In genomic region chr5:64861471-64862199, GRCm38 (mm10) we compare ENCODE assay signal across 8 mouse cellular contexts. TPM values are rescaled to one million over a fixed set of nuclear protein-coding genes. Genes with fewer than 3 reads are reported as not detected.
DNase-seq lines count a peak whose midpoint lies in the region; ATAC-seq lines count a peak whose summit lies in the region.

No protein-coding gene starts in this region.

- H3K27me3 ChIP-seq in midbrain, embryonic 16.5 days (ENCODE audit: control insufficient read depth, insufficient read depth, low read depth, low read length), result no peaks in the 10 kb centered on the region
- no peaks in the 10 kb centered on the region for H3K27me3 ChIP-seq in midbrain, embryonic 13.5 days

- peak; percentile 66 for DNase-seq in ZHBTc4 (ENCODE audit: low read depth, low spot score)
- peak; percentile 61 for DNase-seq in heart, adult 8-10 months (ENCODE audit: low spot score)
- DNase-seq in kidney, postnatal 10 days, result peak; percentile 87
- DNase-seq in right cerebral cortex, postnatal 25 days, result no peak
- no peak for DNase-seq in embryo, embryonic 10 days (ENCODE audit: low spot score)

- no peak overlapping the region for H3K4me3 ChIP-seq in midbrain, embryonic 16.5 days (ENCODE audit: low read depth, low read length)
- no peak overlapping the region for H3K4me3 ChIP-seq in midbrain, embryonic 13.5 days (replicated peaks)
- peak overlapping the region; percentile 9; the same call in 1 of the 2 replicates for H3K4me3 ChIP-seq in macrophage (ENCODE audit: inconsistent target)

- no peaks in the 10 kb centered on the region for H3K36me3 ChIP-seq in midbrain, embryonic 16.5 days (ENCODE audit: control insufficient read depth, insufficient read depth, low read length)
- no peaks in the 10 kb centered on the region for H3K36me3 ChIP-seq in midbrain, embryonic 13.5 days
- H3K36me3 ChIP-seq in macrophage (ENCODE audit: inconsistent target), result no peaks in the 10 kb centered on the region

- WGBS in midbrain, embryonic 16.5 days, result 66% methylated on average over 17 of the region's 17 CpGs
- WGBS in midbrain, embryonic 13.5 days, result 70% methylated on average over 17 of the region's 17 CpGs
- 4% methylated on average over 17 of the region's 17 CpGs for whole genome bisulfite sequencing in macrophage (ENCODE audit: missing documents)

- ATAC-seq in midbrain, embryonic 16.5 days, result no peak
- ATAC-seq in midbrain, embryonic 13.5 days, result no peak

- no peak overlapping the region for H3K27ac ChIP-seq in midbrain, embryonic 16.5 days (ENCODE audit: low read length)
- no peak overlapping the region for H3K27ac ChIP-seq in midbrain, embryonic 13.5 days
- peak overlapping the region; percentile 38 for H3K27ac ChIP-seq in macrophage

- H3K79me2 ChIP-seq in macrophage (ENCODE audit: inconsistent target), result no peaks in the 10 kb centered on the region

- H3K9ac ChIP-seq in midbrain, embryonic 16.5 days (ENCODE audit: low read depth, low read length), result no peak overlapping the region
- H3K9ac ChIP-seq in midbrain, embryonic 13.5 days (replicated peaks), result no peak overlapping the region

- H3K4me1 ChIP-seq in midbrain, embryonic 16.5 days (ENCODE audit: control insufficient read depth, insufficient read depth, low read length), result no peaks in the 10 kb centered on the region
- peaks cover 6% of the 10 kb centered on the region; the same call in 1 of the 2 replicates for H3K4me1 ChIP-seq in midbrain, embryonic 13.5 days (replicated peaks)

- no peaks in the 10 kb centered on the region for H3K9me3 ChIP-seq in midbrain, embryonic 16.5 days (replicated peaks; ENCODE audit: control insufficient read depth, low read length, poor library complexity, severe bottlenecking)
- H3K9me3 ChIP-seq in midbrain, embryonic 13.5 days, result no peaks in the 10 kb centered on the region

- 0 out of 2 replicates have a peak overlapping the region, but pooled peaks have one; percentile 6 for H3K4me2 ChIP-seq in midbrain, embryonic 16.5 days (ENCODE audit: low read length)
- no peak overlapping the region for H3K4me2 ChIP-seq in midbrain, embryonic 13.5 days (replicated peaks)

RNA-seq across cellular contexts. Expression of gene Klf3, which starts 58.4 kb away (rescaled TPM):
- polyA plus RNA-seq in midbrain, embryonic 16.5 days (2015; fragmentation: Nextera tagmentation; extraction: Ambion mirVana), result 19.1 and 25.1 TPM in 2 replicates
- polyA plus RNA-seq in midbrain, embryonic 13.5 days (2015; fragmentation: Nextera tagmentation; extraction: Ambion mirVana), result 19.2 and 26.0 TPM in 2 replicates
- total RNA-seq in heart, adult 8-10 months (2022), result 10 to 100 TPM; 35.2 to 51.2 (median 39.9) TPM
- total RNA-seq in macrophage (2018; cell fraction: chromatin; rRNA removed), result 100 to 1,000 TPM in 19 of 26 experiments, 10 to 100 TPM in 7; 48.3 to 365 (median 123) TPM
- total RNA-seq in macrophage (2018; cell fraction: cytosol; rRNA removed), result 100 to 1,000 TPM in 1 of 26 experiments, 10 to 100 TPM in 25; 45.5 to 118 (median 57.3) TPM
- 100 to 1,000 TPM in 21 of 26 experiments, 10 to 100 TPM in 5; 67.6 to 296 (median 126) TPM for total RNA-seq in macrophage (2018; cell fraction: nucleus; rRNA removed)
- 28.7 to 50.9 TPM (median 35.8 TPM) in 3 replicates for polyA plus RNA-seq in macrophage (2018)

Comparison
In these comparisons a context has a peak if more than half of its experiments do, and no peak if none do; other contexts are left out.
1. DNase-seq: peak in ZHBTc4 (single experiment), heart, adult 8-10 months (single experiment) and kidney, postnatal 10 days (single experiment); none in right cerebral cortex, postnatal 25 days (single experiment) and embryo, embryonic 10 days (single experiment).